Mouse (Mus musculus): ENCODE measurements around the gene Ube2u.

DNA sequence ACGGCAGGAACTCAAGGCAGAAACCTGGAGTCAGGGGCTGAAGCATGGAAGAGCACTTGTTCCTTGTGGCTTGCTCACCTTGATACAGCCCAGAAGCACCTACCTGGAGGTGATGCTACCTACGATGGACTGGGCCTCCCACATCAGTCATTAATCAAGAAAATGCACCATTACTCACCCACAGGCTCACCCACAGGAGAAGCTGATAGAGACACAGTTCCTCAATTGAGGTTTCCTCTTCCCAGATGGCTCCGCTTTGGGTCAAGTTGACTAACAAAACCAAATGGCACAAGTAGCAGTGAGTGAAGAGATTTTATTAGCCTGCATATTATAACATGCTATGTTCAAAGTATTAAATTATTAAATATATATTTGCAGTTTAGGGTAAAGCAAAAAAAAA, 9.8 kb downstream of the Ube2u start:
- TF ChIP-seq CTCF (IDR thresholded peaks at IDR 0.05; ENCODE audit: control insufficient read depth, insufficient read depth, insufficient read length) (no peak), USF1 (IDR thresholded peaks at IDR 0.05; ENCODE audit: low read depth) (no peak), MAX (IDR thresholded peaks at IDR 0.05) (no peak)
